Mouse (Mus musculus) megakaryocyte progenitor cell, adult 5-6 weeks (primary cell): ENCODE results near the gene Chrna3. TPM values are rescaled to one million over a fixed set of nuclear protein-coding genes. Genes with fewer than 3 reads are reported as not detected.

ENCODE experiments used
- ATAC-seq: replicated peaks from 2 replicates; pipeline ENCODE4 v1.8.0; 2016; ENCODE audit warnings: mild to moderate bottlenecking, moderate TSS enrichment, inconsistent platforms; ENCODE audit not compliant: poor library complexity
- total RNA-seq, 2 experiments: library from RNA; stranded (forward) in 1 of 2; stranded (reverse) in 1 of 2; fragments of 157-497, 149-512 nt in 1 of 2; fragments of 200-1000 nt in 1 of 2; gene quantifications; 2 replicates each; pipeline versions ENCODE4 v1.2.3 to v1.2.4; 2015 to 2017

The Chrna3 gene
- total RNA-seq (2015), result not detected in 2 replicates
- total RNA-seq (2017), result not detected in 2 replicates

DNA sequence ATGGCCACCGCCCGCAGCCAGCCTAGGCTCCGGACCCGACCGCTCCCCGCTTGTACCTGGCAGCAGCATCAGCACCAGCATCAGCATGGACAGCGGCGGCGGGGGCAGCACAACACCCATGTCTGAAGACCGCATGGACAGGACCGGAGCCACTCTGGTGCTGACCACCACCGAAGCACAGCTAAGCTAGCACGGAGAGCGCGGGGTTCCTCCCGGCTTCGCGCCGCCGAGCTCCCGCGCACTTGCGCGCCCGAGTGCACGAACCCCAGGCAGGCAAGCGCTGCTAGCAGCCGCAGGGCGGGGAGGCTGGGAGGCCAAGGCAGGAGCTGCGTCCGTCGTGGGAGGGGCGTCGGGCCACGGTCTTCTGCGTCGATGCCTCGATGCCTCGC is at the start of gene Chrna3:
Chrna3 (minus strand) TSS at position 288 of the 389 bp plus-strand sequence.
- ATAC-seq, result 0 out of 2 replicates have a peak, but pooled peaks have one; percentile 4

DNA sequence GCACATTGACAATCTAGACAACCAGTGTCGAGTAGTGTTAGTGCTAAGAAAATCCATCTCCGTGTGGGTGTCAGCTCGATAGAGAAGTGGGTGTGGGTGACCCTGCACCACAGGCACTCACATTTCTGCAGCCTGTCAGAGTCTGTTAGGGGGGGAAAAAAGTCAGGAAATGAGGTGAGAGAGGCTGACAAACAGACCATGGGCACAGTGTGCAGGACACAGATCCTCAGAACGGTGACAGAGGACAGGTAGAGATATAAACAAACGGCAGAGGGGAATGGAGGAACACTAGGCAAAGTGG is 41.6 kb upstream of the Chrna3 start:
- ATAC-seq, result no peak

DNA sequence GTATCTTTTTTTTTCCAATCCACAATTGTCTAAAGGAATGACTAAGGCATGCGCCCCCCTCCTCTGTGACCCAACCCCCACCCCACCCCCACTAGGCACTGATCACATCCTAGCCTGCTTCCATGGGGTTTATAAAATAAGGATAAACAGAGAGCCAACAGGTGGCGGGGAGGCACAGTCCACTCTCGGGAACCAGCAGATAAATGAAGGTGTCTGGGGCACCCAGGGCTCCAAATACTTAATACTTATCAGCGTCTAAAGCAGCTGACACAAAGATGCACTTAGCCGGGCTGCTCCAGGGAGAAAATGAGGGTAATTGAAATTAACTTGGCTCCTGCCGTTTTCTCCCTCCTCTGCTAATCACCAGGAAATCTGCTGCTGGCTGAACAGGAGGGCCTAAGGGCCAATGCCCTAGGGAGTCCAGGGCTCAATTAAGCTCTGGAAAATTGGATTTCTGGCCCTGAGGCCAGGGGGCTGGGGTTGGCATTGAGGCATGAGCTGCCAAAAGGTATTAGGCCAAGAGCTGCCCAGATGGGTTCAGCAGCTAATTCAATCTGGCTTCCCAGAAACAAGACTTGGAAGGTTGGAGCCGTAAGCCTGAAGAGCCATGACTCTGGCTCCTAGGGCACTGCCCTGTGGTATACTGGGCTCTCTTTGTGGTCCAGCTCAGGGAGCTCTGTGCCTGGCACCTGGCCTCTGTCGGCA is 41.0 kb upstream of the Chrna3 start:
- ATAC-seq, result no peak

DNA sequence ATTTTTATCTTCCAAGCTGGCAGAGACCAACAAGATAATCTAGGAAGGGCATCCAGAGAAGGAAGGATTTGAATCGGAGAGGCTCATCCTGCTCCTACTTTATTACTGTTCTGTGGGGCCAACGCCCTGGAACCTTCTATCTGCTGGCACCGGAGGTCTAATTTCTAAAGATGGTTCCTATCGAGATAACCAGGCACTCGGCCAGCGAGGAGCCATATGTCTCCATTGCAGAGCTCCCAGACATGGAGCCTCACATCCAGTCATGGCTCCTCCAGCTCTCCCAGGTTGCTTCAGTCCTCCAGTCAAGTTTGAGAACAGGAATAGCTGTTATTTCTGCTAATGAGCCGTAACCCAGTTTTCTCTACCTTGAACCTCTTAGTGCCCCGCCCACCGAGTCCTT is 38.9 kb upstream of the Chrna3 start:
- no peak for ATAC-seq

DNA sequence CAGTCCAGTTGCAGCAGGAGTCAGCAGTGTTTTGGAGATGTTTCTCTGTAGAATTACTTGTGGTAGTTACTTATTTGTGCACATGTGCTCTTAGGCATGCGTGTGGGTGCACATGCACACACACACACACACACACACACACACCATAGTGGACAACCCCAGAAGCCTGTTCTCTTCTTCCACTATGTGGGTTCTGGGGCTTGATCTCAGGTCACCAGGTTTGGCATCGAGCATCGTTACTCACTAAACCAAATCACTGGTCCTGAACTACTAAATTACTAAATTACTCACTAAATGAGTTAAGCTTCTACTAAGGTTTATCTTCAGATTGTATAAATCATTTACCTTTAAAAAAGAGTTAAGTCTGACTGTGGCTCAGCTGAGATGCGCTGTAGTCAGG is 31.7 kb upstream of the Chrna3 start:
- ATAC-seq, result no peak

DNA sequence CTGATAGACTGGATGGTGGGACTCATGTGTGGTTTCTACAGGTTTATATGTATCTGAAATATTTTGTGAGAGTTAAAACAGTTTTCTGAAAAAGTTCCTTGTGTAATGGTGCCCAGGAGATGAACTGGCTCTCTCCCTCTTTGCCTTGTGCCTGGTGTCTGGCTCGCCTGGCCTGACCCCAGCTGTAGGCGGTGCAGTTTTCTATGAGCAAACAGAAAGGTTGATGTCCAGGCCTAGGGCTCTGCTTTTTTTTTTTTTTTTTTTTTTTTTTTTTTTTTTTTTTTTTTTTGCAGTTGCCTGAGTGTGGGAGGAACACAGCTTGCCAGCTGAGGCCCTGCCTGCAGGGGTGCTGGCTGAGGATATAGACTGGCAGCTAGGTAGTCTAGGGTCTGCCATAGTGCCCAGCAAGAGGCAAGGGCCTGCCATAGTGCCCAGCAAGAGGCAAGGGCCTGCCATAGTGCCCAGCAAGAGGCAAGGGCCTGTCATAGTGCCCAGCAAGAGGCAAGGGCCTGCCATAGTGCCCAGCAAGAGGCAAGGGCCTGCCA is 29.1 kb upstream of the Chrna3 start:
- ATAC-seq, result no peak

DNA sequence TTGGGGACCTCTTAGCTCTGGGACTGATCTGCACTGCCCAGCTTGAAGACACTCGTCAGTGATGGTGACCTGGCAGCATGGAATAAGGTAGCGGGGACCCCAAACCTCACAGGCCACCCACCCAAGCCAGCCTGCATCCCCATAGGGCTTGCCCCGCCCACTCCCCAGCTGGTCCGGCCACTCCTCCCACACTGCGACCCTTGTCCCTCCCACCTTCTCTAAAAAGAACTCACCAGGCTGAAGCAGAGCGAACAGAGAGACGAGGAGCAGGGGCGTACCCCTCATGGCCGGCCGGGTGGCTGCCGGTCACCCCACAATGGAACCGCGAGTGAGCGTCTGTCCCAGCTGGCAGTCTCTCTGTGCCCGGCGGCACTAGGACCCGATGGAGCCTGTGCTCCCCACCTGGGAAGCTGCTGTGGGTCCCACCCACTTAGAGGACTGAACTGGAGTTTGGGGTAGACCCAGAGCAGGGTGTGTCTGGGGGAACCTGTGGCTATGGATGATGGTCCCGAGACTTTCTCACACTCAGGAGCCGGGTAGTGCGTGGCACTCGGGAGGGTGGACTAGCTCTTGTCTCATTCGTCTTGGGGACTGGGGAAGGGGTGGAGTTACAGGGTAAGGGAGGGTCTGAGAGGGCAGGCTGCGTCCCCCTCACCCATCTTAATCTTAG is 22.0 kb upstream of the Chrna3 start, which contains the start of gene Chrnb4:
Chrnb4 (minus strand) TSS at position 569 of the 670 bp plus-strand sequence.
- ATAC-seq, result no peak

DNA sequence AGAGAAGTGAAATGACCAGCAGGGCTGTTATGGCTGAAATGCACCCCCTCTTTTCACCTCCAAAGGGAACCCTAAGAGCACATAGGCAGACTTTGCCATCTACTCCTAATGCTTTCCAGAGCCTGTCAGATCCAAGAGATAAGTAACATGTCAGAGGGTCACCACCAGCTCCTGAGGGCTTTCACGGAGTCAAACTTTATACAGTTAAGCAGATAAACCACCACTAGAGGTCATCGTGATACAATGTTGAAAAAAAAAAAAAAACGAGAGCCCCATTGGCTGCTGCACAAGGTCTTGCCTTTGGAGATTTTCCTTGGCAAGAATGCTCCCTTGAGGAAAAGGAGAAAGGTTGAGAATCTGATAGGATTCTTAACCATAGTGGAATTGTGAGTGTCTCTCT is 20.4 kb upstream of the Chrna3 start:
- peak; percentile 39 for ATAC-seq

DNA sequence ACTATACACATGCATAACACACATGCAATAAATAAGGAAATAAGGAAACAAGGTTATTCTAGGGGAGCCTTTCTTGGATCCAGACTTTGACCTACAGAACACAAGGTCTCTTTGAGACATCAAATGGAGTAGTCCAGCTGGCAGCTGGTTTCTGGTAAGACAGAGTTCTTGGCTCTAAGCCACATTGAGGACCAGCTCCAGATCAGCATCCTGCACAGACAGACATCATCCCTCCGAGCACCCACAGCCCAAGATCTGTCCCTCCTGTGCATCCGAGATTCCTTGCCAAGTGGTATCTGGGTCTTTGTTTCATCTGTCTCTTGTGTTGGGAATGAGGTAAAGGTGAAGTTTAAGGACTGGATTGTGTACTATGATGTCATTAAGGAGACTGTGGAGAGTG is 18.6 kb upstream of the Chrna3 start:
- ATAC-seq, result no peak

DNA sequence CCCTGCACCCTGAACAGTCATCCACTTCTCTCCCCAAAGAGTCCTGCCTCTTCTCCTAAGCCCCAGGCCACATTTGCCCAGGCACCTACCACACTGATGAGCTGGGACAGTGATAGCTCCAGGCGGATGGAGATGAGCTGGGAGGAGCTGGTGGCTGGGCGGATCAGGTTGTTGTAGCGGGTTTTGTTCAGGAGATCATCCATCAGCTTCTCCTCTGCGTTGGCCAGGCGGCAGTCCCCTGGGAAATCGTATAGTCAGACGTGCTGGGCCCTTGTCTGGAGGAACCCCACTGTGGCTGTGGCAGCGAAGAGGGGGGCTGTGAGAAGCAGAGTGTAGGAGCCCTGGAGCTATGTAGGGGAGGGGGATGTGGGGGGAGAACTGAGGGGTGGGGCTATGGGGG is 17.3 kb upstream of the Chrna3 start:
- ATAC-seq, result no peak

DNA sequence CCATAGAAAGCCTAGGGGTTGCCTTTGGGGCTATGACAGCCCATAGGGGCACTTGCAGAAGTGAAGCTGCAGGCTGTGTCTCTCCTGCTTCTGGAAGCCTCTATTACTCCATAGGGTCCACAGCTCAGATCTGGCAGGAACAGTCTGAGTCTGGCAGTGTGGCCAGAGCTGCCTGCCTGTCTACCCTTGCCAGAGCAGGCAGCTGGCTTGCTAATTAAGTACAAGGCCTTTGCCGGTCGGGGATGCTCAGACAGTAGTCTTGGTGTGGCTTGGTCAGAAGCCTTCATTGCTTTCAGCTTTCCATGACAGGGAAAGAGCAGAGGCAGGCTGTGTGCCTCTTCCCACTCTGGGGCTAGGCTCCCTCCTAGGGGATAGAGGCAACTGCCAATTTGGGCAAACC is 15.0 kb upstream of the Chrna3 start:
- ATAC-seq, result no peak

DNA sequence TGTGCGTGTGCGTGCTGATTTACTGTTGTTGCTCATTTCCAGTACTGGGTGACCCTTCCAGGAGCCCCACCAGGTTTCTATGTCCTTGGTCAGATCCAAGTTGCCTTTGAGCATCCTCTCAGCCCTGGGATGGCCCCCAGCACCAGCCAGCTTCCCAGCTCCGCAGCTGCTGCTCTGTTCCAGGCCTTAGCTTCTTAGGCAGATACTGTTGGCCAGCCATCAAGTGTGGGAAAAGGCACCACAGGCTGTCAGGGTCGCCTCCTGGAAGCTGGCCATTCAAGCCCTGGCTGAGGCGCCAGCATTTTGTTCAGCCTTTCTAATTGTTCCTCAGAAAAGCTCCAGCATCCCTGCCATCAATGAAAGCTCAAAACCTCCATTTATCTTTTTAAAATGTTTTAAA is 13.6 kb upstream of the Chrna3 start:
- no peak for ATAC-seq

DNA sequence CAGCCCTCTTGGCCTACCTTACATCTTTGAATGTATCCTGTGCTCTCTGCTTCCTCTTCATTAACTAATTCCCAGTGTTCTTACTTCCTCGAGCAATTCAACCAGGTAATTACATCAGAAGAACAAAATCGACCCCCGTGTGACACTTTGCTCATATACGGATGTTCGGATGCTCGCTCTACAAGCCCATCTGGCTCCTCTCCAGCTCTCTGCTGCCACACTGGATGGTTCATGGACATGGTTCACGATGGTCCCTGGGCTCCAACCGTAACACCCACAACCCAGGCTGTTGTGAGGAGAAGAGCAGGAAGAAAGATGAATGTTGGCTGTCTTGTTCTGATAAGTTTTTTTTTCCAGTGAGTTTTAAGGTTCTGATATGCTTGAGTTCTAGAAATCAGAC is 12.6 kb upstream of the Chrna3 start:
- no peak for ATAC-seq

DNA sequence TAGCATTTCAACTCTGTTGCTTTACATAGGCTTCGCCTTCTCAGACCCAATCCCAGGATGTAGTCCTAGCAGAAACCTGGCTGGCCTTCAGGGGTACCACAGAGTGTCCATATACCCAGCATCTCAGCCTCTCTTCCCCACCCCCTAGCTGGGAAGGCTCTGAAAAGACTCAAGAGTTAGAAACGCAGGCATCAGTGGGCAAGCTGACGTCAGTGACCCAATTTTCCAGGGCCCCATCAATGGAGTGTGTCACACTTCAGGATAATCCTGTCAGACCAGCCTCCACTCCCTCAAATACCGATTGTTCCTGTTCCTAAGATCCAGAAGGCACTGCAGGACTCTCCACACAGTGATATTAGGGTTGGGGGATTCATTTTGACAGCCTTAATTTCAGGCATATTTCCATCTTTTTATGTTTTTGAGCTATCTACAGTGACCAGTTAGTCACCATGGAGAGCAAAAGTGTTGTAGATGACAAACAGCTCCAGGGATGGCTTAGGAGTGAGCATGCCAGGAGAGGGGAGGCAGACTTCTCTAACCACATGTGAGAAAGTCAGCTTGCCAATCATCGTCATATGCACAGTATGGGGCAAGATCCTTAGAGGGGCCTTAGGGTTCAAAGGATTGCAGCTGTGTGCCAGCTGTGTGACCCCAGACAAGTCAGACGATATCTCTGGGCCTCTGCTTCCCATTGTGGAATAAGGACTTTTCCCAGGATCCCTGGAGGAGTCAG is 5.2 kb upstream of the Chrna3 start:
- ATAC-seq, result no peak

DNA sequence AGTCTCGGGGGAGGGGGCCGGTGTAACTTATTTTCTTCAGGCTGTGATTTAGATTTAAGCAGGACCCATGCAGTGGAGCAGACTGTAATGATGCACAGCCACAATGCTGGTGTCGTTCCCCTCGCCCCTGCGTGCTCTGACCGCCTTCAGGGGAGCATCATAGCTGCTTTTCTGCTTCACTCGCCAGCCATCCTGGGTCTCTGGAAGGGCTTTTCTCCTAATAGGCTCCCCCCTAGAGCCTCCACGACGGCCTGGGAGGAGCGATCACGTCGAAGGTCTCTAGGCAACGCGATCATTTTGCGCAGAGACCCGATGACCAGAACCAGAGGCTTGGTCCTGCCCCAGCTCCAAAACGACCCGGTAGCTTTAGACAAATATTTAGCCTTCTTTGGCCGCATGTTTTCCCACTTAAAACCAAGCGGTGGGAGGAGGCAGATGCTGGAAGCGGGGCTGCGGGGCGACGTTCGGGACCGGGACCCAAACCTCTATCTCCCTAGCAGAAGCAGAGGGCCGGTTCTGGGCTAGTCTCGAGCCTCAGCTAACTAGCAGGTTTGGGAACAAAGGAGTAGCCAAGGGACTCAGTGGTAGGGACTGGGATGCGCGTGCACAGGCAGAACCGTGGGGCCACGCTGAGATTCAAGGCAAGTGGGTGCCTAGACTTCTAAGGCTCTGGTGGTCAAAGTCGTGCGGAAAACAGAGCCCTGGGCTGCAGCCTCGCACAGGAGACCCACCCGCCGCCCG is 658 bp downstream of the Chrna3 start:
- no peak for ATAC-seq

DNA sequence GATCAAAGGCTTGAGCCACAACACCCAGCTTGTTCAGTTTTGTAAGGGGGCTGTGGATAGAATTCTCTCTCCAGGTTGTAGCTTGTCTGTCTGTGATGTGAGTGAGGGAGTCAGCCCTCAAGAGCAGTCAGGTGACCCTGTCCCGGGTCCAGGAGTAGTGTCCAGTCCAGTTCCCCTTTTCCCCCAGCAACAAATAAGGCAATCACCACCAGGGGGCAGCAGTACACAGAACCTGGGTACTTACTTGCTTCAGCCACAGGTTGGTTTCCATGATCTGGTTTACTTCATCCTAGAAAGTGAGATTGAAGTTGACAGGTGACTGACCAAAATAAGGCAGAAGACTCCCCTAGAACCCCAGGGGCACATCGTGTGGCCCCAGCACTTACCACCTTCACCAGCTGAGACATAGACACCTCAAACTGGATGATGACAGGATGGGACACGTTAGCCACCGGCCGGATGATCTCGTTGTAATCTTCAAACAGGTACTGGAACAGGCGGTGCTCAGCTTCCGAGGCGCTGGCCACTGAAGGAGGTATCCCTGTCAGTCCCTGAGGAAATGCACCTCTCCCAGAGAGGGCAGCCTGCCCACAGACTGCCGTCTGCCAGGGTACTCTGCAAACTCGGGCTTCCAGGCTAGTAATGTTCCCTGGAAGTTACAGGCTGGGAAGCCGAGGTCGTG is 2.3 kb downstream of the Chrna3 start:
- peak; percentile 87 for ATAC-seq

DNA sequence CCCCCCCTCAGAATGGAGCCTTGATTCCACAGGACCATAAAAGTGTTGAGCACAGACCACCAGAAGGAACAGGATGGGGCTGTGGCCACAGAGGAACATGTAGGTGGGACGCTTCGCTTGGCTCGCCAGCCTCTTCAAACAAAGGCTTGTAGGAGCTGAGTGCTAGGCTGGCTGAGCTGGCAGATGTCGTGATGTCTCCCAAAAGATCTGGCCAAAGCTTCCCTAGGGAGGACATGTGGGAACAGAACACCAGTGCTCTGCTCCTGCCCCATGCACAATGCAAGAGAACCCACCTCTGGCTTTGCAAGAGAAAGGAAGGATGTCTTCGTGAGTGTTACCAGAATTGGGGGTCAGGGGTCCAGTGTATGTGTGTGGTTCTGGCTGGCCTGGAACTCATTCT is 3.0 kb downstream of the Chrna3 start:
- ATAC-seq, result no peak

DNA sequence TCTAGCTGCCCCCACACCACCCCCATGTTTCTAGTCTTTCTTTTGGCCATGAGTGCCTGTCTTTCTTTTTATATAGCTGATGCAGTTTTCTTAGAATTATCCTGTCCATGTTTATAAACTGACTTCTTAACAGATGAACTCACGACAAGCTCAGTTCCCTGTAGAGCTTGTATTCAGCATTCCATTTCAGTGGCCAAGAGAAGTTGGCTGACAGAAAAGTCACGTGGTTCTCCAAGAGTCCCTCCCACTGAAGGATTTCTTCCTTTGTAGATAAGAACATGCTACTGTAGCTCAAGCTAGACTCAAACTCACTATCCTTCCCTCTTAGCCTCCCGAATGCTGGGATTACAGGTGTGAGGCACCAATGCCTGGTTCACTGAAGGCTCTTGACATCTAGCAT is 9.4 kb downstream of the Chrna3 start:
- ATAC-seq, result no peak

DNA sequence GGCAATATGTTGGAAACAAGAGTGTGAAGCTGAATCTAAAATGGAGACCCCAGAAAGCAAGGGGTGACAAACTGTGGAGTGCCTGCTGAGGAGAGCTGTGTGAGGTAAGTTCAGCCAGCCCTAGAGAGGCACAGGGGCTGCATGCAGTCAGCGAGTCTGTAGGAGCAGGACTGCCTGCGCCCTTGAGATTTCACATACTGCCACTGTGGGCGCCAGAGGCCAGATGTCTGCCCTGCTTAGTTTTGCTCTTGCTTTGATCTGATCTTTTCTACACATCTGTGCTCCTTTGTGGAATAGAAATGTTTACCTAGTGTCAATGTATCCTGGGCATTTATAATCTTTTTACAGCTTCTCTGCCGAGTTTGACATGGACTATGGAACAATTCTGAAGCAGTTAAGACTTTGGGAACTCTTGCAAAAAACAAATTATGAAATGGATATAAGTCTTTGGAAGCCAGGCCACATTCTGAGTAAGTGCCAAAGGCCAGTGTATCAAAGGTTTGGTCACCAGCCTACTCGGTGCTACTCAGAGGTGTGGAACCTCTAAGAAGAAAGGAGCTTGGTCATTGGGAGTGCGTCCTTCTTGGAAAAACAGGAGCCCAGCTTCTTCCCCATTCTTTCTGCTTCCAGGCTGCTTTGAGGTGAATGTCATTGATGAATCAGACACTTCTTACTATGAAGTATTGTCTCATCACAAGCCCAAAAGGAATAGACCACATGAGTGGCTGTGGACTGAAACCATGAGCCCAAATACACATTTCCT is 15.6 kb downstream of the Chrna3 start:
- ATAC-seq, result 0 out of 2 replicates have a peak, but pooled peaks have one; percentile 14

DNA sequence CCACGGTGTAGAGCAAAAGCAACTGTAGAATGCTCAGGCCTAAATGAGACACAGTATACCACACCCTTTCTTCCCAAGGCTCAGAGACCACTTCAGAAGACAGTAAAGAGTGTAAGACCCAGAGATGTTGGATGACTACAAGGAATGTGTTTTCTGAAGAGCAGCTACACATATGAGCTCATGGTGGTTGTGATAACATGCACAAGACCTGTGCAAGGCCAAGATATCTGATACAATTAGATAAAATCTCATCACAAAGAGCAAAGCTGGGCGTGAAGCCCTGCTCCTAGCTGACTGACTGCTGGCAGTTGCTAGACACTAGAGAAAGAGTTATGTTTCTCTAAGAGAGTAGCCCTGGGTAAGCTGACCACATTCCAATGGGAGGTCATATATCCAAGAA is 16.7 kb downstream of the Chrna3 start:
- no peak for ATAC-seq
